Mouse (Mus musculus) layer of hippocampus, adult 9-10 months (tissue): ENCODE data around the gene Runx2.

Experiments
- DNase-seq: peaks from one replicate; pipeline ENCODE4 v3.0.0; 2022; ENCODE audit warnings: low spot score

Gene Runx2

DNA sequence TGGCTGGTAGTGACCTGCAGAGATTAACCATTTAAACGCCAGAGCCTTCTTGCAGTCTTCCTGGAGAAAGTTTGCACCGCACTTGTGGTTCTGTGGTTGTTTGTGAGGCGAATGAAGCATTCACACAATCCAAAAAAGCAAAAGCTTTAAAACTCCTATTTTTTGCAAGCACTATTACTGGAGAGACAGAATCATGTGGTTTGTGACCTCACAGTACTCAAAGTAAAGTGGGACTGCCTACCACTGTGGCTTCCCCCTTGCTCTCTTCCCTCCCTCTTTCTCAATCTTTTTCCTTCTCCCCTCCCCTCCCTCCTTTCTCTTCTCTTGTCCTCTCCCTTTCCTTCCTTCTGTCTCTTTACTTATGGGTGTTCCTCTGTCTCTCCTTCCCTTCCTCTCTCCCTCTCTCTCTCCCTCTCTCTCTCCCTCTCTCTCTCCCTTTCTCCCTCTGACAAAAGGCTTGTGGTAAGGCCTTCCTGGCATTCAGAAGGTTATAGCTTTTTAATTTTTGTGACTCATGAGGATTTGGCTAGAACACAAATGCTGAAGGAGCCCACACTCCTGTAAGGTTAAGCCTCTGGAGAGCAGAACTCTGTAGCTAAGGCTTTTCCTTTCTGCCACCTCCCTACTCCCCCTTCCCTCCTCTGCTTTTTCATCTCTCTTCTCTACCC lies at the start of gene Runx2:
Gene Runx2 (minus strand): TSS at position 290 of the 668 bp plus-strand sequence.
- DNase-seq: no peak

DNA sequence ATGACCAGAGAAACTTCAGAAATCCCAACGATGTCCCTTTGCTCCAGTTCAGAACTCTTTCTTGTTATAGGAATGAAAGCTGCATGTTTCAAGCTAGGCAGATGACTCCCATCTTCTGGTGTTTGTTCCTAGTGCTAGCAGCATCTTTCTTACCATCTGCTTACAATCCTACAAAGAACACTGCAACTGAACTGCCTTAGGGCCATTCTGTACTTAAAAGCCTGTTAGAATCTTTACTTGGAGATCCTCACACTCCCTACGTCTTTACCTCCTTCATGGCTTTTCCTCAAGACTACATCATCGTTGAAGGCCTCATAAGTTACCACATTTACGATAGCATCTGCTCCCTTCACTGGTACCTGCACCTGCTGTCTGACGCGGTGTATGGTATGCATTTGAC lies 48.6 kb upstream of the Runx2 start:
- DNase-seq: no peak

DNA sequence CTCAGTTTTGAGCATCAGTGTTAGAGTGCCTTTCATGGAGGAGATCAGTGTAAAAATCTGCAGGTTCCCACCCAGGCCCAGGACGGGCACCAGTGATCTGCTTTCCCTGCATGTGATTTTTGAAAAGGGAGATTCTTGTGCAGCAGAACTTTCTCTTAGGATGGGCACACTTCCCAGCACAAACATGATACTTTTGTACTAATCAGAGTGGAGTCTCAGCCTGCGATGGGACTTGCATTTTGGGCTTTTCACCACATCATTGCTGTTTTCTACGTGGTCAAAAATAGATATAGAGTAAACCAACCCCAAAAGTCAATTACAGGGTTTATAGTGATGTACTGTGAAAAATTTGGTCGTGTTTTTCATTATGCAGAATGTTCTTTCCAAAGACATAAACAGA lies 27.6 kb upstream of the Runx2 start:
- no peak for DNase-seq

DNA sequence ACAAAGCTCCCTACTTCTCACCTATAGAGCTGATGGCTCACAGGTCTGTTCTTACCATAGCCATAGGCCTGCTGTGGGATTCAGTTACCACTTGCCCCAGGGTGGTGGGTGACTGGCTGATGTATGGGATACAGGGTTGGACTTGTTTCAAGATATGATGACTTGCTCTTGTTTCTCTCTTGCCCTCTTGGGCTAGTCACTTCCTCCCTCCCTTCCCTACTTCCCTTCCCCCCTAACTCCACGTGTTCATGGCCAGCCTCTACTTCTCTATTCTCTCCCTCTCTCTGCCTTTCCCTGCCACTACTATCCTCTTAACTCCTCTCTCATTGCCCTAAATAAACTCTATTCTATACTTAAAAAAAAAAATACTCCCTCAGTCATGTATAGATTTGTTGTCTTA lies 16.6 kb upstream of the Runx2 start:
- no peak for DNase-seq

DNA sequence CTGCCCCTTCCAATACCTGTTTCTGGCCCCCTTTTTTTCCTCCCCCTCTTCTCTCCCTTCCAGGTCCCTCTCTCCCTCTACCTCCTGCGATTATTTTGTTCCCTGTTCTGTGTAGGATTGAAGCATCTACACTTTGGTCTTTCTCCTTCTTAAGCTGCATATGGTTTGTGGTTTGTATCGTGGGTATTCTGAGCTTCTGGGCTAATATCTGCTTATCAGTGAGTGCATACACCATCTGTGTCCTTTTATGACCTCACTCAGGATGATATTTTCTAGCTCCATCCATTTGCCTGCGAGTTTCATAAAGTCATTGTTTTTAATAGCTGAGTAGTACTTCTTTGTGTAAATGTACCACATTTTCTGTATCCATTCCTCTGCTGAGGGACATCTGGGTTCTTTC lies 15.0 kb upstream of the Runx2 start:
- DNase-seq: no peak

DNA sequence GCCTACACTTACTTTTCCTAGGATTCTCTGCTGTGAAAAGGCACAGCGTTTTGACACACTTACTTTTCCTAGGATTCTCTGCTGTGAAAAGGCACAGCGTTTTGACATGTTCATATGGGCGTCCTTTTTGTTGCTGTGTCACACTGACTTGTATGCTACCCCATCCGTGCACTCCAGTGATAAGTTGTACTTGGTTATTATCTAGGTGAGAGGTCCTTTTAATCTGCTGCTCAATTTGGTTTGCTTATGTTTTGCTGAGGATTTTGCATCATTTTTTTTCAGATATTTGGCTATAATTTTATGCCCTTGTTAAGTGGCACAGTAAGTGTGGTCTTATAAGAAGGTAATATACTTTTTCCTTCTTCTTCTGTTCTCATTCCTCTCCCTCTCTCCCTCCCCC lies 13.4 kb upstream of the Runx2 start:
- DNase-seq: no peak

DNA sequence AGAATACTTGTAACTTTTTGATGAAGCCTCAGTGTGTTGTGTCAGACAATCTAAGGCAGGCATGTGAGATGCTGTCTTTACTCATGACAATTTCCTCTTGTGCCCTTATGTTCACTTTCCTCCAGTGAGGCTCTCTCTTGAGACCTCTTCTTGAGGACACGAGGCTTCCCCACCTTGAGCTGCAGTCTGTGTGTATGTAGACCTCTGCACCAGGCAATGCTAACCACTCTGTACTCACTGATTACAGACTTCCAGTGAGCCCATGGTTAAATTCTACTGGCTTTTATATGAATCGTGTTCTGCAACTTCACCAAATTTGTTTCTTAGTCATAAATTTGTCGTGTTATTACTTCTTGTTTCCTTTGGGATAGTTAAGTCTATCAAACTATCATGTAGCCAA lies 12.5 kb upstream of the Runx2 start:
- no peak for DNase-seq

DNA sequence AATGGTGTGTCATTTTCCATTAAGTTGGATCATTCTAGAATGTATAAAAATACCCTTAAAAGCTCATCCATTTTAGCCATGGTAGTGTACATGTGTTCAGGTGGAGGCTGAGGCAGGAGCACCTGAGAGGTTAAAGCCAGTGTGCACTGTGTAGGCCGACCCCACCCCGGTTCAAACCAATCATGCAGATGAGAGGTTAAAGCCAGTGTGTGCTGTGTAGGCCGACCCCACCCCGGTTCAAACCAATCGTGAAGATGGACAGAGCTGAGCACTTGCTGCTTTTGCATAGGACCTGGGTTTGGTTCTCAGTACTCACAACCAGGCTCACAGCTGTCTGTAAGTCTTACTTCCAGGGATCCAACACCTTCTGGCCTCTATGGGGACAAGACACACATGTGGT lies 7.3 kb upstream of the Runx2 start:
- no peak for DNase-seq

DNA sequence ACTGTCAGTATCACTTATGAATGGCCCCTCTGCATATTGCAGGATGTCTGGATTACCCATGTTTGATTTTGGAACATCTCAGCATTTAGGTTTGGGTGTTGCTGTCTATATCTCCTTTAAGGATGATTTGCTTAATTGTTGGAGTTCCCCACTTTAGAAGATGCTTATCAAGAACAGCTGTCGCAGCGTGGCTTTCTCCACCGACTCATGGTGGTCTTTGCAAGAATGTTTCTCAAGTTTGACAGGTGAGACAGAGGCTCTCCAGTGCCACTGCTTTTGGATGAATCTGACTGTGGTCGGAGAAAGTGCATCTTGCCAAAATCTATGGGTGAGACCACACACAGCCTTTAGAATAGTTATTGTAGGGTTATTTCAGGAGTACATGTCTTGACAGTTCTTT lies 5.2 kb upstream of the Runx2 start:
- no peak for DNase-seq

DNA sequence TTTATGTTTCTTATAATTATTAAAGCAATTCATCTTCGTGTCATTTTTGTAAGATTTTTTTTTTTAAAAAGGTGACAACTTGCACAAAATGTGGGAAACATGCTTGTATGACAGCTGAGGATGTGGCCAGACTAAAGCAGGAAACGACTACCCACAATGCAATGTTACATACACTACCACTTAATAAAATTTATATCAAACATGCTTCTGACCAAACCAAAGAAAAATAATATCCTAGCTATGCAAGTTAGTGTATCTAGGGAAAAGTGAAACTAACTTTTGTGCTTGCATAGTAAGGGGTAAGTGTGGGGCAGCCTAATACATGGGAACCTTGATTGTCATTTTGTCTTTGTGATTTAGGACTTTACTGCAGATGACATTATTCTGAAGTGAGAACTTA lies 4.2 kb upstream of the Runx2 start:
- no peak for DNase-seq

DNA sequence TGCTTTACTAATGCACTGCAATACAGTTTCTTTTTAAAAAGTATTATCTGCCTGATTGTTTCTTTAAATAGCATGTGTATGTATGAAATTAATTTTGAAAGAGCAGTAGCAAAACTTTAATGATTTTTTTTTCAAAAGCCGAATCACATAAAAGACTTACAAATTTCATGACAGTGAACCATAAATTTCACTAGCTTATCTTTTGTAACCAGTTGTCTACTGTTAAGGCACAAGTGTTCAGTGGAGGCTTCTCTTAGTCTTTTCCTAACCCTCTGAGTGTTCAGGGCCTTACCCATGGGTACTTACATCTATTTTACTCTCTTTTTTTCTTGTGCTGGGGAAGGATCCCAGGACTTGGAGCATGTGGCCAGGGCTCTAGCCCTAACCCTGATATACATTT lies 7.6 kb downstream of the Runx2 start:
- no peak for DNase-seq

DNA sequence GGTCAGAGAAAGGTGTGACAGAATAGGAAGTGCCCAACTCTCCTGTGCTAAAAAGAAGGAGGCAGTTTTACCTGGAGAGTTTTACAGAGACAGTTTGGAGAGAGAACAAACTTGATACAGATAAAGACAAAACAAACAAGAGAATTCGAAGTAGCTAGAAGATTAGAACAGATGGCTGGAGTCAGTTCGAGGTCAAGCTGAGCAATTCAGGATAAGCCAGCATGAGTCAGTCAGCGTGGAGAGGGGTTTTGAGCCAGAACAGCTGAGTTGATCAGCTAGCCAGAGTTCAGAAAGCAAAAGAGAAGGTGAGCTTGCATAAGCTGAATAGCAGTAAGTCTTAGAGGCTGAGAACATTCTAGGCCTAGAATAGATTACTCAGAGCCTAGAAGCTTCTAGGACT lies 17.3 kb downstream of the Runx2 start:
- DNase-seq: no peak

DNA sequence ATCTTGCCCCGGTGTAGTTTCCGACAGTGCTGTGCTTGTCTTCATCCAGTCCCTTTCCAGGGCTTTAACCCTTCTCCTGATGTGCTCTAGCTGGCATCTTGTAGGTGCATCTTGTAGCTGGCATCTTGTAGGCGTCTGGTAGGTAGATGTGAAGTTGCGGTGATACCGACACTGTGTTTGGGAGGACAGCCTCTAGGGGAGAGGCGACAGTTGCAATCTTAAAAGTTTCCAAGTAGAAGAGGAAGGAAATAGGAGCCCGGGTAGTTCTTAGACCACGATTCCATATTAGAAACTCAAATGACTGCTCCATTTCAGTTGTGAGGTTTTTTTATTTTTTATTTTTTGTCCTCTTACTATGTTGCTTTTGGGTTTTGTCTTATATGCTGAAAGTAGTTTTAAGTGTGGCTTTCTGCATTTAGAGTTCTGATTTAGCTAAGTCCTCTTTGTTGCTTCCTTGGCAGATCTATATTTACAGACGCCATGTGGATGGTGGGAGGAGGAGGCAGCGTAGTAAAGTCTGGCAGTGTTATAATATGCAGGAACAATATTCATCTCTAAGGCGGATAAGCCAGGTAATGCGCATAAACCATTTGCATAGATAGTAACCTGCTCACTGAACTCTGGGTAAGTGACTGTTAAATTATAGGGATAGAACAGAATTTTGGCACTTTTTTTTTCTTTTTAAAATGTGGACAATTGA lies 22.2 kb downstream of the Runx2 start:
- DNase-seq: no peak

DNA sequence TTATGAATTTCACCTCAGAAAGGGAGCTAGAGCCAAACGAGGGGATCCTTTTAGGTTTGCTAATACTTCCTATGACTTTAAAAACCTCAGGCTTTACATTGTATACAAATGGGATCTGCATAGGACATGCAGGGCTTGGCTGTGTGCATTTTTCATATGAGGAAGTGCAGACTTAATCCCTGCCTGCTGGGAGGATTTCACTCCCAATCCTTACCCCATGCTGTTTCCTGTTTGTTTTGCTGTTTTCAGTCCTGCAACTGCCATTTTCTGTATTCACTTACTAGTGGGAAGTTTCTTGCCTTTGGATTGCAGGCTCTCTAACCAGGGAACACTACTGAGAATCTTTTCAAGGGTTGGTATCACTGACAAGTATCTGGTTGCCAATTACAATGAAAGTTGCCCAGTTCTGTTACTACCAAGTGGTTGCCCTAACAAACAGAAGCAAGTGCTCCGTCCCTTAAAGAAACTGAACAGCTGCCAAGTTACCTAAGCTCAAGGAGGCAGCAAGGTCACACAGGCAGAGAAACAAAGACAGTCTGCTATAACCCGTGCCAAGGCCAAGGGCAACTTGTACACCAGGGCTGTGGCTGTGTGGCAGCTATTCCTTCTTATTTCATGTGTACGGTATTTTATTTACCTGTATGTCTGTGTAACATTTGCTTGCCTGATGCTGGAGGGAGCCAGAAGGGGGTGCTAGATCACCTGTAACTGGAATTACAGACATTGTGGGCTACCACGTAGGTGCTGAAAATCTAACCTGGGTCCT lies 25.4 kb downstream of the Runx2 start:
- DNase-seq: no peak

DNA sequence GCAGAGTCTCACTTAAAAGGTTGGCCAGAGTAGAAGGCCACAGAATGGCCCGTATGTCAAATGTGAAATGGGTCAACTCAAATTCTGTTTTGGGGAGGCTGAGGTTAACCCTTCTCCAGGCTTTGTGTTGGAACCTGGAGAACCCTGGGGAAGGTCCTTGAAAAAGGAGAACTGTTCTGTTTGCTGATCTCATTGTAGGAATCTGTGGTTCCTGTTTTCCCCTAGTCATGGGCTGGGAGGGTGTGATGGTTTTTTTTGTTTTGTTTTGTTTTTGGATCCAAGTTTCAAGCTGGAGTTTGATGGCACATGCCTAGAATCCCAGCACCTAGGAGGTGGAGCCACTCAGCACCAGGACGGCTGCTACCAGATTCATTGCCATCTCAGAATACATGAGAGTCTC lies 31.5 kb downstream of the Runx2 start:
- no peak for DNase-seq

DNA sequence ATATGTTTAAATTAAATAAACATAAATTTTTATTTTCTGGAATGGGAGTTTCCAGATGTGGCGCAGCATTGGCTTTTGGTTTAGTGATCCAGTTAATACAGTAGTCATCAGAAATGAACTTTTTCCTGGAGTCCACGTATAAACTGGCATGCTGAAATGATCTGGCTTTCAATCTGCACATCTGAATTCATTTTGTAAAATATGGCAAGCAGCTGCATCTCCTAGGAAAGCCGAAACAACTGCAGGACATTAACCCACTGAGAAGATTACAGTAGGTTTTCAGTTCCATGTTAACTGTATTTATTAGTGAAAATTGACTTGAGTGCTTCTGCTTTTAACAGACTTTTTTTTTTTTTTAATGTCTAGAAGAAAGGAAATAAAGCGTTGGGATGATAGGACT lies 32.2 kb downstream of the Runx2 start:
- DNase-seq: no peak

DNA sequence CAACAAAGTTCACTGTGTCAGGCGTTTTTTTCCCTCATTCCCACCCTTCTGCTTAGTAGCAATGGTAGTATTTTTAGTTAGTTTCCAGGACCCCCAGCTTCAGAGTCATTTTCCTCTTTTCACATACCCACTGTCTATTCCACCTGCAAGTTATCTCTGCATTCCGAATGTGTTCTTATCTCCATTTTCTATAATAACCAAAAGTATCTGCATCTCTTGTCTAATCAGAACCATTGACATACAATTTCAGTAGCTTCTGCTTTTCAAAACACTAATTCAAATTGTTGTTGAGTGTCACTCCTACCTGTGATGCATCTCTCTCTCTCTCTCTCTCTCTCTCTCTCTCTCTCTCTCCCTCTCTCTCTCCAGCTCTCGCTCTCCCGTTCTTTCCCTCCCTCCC lies 34.2 kb downstream of the Runx2 start:
- no peak for DNase-seq

DNA sequence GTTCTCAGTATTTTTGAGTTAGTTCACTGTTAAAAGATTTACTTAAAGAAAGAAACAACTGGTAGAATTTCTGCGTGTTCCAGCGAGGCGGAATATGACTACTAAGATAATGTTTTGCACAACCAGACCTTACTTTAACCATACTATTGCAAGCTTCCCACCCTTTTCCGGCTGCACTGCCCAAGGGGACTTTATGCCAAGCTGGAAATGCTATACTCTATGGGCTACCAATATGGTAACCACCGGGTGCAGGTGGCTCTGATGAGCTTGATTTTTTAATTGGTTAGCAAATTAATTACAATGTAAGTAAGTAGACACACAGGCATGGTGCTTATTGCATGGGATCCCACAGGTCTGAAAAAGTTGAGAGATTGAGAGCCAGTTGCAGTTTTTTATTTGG lies 36.5 kb downstream of the Runx2 start:
- no peak for DNase-seq

DNA sequence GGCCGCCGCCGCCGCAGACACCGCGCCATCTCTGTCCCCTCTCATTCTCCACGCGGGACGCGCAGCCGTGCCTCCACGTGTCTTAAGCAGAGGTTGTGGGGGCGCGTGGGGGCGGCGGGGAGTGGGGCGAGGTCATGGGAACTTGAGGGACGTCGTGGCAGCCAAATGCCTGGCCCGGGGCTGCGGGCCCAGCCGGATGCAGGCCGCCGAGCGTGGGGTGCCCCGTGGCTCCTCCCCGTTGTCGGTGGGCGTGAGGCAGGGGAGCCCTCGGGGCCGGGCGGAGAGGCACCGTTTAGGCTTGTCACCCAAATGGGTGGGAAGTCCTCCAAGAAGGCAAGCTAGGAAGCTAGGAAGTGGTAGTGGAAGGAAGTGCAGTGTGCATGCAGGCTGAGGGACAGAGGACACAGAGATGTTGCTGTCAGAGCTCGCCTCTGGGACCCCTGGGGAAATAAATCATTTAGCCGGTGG lies 37.2 kb downstream of the Runx2 start:
- peak; percentile 38 for DNase-seq

DNA sequence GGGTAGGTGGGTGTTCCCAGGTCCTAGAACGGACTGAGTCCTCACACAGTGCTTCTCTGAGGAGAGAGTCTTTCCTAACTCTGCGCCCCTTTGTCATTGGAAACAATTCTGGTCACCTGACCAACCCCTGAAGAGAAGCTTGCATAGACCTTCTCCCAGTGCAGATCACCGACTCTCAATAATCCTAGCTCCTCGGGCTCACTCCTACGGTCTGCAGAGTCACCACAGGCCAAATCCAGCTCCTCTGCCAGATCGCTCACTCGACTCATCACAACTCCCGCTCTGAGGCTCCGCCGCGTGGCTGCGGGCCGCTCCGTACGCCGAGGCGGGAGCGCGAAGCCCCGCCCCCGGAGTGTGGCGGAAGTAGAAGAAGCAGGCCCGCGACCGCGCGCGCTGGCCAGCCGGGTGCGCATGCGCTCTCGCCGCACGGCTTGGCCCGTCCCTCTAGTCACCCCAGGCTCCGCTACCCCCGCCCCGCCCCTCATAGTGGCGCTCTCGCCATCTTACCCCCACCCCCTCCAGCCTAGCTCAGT lies 37.8 kb downstream of the Runx2 start, which contains the start of gene Supt3:
Gene Supt3 (plus strand): TSS at position 415 of the 533 bp plus-strand sequence.
- DNase-seq: peak; percentile 85

DNA sequence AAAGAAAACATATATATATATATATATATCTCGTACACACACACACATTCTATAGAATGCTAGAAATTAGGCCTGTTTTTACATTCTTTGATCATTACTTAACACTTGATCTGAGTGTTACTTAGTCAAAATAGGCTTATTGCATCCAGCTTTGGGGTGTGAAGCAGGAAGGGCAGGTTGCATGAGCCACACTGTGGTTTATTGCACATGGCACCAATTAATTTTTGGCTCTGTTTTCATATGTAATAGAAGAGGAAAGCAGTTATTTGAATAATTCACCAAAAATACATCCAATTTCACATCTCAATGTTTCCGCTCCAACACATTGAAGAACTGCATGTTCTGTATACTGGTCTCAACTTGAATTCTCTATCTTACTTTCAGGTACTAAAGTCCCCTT lies 42.0 kb downstream of the Runx2 start:
- no peak for DNase-seq

DNA sequence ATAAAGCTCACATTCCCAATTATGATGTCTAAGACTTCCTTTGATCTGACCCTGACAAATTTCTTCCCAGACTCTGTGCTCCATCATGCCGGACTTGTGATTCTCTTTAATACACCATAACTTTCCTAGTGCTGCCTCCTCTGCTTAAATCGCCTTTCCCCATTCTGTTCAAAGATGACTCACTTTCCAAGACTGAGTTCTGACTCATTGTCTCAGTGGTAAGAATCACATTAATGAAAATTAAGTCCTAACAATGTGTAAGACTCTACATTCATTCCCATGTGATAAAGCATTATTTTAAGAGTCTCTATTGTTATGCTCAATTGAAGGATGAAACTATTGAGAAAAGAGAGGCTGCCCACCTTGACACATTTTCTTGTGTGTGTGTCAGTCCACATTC lies 43.7 kb downstream of the Runx2 start:
- no peak for DNase-seq

DNA sequence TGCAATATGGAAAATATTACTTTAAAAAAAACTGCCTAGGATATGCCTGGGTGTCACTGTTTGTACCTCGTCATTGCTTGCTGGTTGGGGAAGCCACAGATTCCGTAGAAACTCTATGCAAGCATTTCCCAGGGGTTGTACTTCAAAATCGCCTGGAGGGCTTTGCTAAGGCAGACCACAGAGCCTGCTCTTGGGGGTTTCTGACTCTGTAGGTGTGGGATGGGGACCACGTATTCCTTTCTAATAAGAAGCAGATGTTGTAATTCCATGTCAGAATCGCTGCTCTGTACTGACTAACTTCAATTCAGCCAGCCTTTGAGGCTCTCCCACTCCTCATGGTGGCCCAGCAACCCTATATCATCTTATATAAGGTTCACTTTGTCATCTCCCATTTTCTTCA lies 46.1 kb downstream of the Runx2 start:
- no peak for DNase-seq
